Mouse (Mus musculus) thymus, postnatal 4 days (tissue): ENCODE data around the gene Slc43a1.
A peak's percentile ranks its signal among the peaks of the same experiment; 100 is the strongest.
"Not testable (repeated sequence)": the region's sequence is repeated elsewhere in the genome, so short reads cannot be mapped to it uniquely, and the experiment has no call there.

Experiments
- DNase-seq: peaks from one replicate; pipeline ENCODE4 v3.0.0; 2021

Gene Slc43a1

DNA sequence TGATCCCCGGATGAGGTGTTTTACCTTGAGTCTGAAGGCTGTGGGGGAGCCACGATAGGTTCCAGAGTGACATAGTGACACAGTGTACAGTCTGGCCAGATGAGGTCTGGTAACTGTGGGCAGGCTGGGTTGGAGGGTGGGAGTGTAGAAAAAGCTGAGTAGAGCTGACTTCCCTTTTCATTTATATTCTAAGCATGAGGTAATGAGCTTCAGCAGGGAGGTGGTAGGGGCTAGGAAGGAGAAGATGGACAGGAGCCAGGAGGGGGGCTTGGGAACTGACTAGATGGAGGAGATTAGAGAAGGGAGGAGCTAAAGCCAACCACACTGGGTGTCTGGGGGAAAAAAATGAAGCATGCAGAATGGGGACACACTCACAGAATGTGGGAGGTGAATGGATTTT lies 30.3 kb downstream of the Slc43a1 start:
- DNase-seq = no peak

GRCm38 (mm10) chr2:84870623-84871160 lies 32.0 kb downstream of the Slc43a1 start:
- DNase-seq = peak; percentile 67

GRCm38 (mm10) chr2:84872105-84872716 lies 33.6 kb downstream of the Slc43a1 start:
- peak; percentile 33 for DNase-seq

DNA sequence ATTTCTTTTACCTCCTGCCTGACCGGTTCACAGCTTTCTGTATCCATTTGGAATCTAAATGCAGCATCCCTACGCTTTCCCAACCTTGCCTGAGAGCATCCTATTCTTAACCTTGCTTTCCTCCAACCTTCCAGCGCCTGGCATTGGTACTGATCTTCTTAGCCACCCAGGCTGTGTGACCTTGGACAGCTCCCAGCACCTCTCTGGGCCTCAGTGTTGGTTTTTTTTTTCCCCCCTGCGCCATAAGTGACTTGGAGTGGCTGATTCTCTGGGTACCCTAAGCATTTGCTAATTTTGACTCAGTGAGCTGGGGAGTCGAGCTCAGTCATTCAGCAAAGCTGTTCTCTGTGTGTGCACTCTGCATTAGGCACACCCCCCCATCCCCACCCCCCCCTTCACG lies 37.2 kb downstream of the Slc43a1 start:
- DNase-seq = no peak

GRCm38 (mm10) chr2:84880590-84880989 lies 41.9 kb downstream of the Slc43a1 start:
- peak; percentile 12 for DNase-seq

GRCm38 (mm10) chr2:84882606-84883005 lies 44.0 kb downstream of the Slc43a1 start:
- DNase-seq = peak; percentile 14

DNA sequence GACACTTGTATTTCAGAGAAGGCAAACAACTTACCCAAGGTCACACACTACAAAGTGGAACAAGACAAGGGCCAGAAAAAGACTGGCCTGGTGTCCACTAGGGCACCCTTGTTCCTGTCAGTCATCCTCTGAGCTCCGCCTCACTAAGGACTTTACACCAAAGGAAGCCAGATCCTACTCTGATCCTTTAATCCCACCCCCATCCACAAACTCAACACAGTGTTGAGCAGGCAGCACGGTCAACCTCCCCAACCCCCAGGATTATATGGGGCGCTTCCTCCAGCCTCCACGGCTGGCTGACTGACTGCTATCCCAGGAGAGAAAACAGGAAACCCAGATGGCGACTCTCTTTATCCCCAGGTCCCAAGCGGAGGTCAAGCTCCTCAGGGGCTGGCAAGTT lies 44.4 kb downstream of the Slc43a1 start:
- peak; percentile 3 for DNase-seq

- DNase-seq = peak; percentile 2
Measured at GRCm38 (mm10) chr2:84883530-84883929, 44.9 kb downstream of the Slc43a1 start.

GRCm38 (mm10) chr2:84883942-84884341 lies 45.3 kb downstream of the Slc43a1 start:
- DNase-seq = peak; percentile 2

- DNase-seq = no peak
Measured at GRCm38 (mm10) chr2:84884611-84885010, 46.0 kb downstream of the Slc43a1 start.

DNA sequence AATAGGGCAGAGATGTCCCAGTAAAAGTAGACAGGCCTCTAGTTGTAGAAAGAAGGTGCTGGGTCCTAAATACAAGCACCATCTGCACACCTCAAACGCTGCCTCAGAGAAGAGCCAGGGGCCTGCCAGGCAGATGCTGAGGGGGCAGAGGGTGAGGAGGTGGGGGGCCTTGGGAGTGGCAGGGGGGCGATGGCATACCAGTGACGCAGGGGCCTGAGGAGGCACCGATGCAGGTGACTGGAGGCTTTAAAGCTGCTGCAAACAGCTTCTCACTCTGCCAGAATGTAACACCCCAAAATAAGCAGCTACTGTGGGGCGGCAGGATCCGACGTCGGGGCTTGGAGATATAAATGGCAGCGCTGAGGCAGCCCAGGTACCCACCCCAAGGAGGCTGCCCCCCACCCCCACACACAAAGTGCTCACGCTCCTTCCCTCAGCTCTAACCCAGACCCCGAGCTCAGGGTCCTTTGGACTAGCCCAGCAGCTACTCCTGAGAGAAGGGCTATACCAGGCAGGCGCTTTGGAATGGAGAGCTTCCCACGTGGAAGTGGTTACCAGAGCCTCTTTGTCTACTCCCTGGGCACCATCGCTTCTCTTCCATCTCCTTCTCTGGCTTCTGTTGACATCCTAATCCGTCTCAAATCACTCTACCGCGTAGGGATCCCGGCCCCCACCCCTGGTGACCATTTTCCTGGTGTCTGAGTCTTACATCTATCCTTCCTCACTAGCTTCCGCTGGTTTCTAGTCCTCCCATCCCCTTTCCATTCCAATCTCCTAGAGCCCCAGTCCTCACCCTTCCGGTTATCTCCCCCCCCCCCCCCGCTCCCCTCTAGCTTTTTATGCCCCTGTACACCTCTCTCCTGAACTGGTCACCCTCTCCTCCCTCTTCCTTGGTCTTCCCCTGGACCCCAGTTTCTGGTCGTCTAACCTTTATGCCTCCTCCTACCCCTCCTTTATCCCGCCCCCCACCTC lies 46.7 kb downstream of the Slc43a1 start:
- no peak for DNase-seq

DNA sequence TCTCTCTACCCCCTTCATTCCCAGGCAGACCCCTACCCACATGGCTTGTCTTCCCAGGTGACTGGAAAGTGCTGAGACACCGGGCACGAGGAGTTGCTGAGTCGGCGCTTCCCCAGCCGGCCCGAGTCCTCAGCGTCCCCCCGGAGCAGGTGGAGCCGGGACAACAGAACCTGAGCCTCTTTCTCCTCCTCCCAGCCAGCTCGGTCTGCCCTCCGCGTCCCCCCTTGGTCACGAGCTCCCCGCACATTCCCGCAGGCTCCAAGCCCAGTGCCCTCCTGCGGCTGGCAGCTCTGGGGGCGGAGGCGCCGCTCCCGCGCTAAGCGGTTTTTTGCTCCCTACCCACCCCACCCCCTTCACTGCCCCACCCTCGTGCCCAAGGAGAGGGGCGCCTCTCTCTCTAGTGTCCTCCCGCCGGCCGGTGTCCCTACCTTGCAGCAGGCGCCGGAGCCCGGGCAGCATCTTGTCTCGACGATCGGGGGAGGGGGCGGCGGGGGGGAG lies 47.6 kb downstream of the Slc43a1 start, which contains the start of gene Rtn4rl2:
TSS of gene Rtn4rl2 (minus strand) at position 477 of the 498 bp plus-strand sequence.
- peak; percentile 28 for DNase-seq

DNA sequence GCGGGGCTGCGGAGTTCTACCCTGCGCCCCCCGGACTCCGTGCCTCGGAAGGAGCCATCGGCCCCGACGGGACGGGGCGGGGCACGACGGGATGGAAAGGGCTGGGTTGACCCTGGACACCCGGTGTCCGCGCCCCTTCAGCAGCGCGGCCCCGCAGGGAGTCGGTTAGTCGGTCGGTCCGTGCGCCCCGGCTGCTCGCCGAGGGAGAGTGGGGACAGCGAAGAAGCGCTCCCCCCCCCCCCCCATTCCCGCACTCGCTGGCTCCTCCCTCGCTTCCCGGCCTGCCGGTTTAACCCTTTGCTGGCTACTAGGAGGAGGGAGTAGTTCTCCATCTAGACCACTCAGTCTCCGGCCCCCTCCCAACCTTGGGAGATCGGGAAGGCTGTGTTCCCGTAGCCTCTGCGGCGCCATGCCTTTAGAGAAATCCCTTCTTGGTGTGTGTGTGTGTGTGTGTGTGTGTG lies 48.2 kb downstream of the Slc43a1 start:
- DNase-seq = peak; percentile 29

DNA sequence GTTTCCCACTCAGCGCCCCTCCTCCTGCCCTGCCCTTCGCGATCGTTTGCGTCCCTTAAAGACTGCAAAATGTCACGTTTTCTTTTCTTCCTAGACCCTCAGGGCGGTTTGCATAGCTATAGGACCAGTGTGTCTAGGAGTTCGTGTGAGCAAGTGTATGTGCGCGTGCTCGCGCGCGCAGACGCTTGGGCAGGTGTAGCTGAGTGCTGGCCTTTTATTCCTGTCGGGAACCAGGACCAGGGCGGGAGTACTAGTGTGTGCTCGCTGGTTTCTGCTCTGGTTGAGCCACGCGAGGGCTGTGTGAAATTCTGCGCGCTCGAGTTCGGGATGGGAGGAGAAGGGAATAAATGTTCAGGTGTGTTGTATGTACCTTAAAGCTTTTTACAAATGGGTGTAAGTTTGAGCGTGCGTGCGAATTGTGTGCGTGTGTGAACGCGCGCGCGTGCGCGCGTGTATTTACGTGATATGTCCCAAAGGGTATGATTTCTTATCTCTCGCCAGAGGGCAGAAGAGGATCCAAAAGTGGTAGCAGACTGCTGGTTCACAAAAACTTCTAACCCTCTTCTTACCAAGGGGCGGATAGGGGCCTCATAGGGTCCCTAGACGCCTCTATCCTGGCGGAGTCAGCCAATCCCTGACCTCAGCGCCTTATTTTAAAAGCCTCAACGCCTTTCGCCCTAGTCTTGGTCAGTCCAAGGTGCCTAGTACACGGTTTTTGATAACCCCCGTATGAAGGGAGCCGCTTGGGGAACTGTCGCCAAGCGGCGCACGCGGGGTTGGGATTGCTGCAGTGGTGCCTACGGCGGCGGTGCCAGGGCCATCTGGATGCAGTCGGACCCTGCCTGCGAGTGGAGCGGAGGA lies 49.0 kb downstream of the Slc43a1 start:
- DNase-seq = peak; percentile 63

DNA sequence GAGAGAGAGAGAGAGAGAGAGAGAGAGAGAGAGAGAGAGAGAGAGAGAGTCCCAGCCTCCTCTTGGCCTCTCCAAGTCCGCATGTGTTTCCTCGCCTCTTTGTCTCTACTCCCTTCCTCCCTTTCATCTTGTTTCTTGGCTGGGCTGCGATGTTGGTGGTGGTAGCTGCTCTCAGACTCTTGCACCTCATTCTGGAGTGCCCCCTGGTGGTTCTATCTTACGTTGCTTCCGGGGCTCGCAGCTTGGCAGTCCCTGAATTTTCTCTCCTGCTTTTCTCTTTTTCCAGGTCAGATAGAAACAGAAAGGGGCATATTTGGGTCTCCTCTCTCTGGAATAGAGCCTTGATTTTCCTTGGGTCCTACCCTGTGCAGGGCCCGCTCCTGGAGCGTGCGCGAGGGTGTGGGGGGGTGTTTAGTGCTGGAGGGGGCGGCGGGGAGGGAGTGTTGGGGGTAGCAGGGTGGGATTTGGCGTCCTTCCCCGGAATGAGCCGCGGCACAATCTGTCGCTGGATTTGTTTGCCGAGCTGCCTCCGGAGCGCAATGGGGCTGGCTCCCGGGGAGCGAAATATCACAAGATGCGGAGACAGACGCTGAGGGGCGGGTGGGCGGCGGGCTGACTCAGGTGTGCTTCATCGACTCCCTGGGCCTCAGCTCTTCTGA lies 50.1 kb downstream of the Slc43a1 start:
- peak; percentile 85 for DNase-seq

DNA sequence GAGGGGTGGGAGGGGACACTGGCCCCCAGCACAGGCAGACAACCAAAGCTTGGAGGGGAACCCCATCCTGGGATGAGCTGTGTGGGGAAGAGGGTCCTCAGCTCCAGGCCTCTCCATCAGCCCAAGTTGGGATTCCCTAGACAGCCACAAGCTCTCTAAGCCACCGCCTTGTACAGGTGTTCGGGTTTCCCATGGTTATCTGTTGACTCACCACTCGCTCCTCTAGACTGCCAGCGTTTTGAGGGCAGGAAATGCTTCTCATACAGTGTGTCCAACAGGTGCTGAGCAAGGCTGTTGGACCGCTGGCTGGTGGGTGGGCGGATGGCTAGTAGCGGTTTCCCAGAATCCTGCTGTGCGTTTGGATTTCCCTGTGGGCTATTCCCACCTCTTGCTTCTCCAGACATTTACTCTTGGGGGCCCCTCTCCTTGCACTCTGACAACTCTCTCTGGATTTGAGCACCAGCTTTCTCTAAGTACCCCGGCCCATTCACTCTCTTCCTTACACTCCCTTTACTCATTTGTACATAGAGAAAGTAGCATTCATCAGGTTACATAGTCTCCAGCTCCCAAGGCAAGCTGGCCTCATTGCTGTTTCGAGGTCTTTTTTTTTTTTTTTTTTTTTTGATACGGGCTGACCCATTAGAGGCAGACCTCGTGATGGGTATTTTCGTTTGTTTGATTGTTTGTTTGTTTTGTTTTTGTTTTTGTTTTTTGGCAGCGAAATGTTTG lies 50.8 kb downstream of the Slc43a1 start:
- no peak for DNase-seq

DNA sequence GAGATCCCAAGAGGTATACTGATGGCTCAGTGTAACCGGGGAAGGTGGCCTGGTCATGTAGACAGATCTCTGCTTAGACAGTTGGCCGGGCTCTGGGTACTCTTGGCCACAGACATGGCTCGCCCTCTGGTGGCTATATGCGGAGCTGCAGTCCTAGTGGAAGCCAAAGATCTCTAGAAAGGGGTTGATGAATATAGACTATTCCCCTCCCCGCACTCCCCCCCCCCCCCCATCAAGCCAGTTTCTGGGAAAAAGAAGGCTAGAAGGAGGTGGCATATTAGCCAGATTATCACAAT lies 51.3 kb downstream of the Slc43a1 start:
- DNase-seq = peak; percentile 83

DNA sequence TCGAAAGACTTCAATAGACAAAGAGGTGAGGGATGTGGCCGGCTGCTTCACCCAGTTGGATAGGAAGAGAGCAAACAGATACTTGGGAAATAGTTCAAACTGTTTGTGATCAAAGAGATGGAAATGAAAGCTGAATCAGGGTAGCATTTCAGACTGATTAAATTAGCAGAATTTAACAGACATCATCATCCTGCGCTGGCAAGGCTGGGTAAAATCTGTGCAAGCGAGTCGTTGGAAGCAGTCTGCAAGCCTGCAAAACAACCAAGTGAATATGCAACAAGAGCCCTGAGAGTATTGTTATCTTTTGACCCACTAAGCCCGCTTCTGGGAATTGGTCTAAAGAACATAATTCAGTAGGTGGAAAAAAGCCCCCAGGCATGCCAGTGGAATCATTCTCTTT lies 54.7 kb downstream of the Slc43a1 start:
- no peak for DNase-seq

DNA sequence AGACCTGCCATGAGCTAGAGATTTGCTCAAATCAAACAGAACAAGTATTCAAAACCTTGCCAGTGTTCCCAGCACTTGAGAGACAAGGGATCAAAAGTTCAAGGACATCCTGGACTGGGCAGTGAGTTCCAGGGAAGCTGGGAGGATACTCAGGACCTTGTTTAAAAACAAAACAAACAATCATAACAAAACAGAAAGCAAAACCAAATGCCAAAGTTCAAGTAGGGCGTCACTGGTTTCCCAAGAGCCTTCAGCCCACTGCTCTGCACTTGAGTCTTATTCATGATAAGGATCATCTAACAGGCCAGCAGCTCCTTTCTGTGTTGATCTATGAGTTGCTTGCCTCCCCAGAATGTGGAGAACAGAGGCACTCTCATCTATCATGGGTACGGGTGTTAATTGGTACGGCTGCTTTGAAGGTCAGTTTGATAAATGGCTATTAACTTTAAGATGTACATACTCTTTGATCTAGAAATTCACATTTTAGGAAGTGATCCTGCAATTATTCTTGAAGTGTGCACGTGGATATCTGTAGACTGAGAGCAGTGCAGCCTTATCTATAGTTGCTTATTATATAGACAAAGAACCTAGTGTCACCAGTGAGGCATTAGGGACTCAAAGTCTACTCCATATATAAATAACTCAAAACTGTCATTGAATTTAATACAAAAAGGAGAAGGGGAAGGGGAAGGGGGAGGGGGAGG lies 57.0 kb downstream of the Slc43a1 start:
- no peak for DNase-seq

DNA sequence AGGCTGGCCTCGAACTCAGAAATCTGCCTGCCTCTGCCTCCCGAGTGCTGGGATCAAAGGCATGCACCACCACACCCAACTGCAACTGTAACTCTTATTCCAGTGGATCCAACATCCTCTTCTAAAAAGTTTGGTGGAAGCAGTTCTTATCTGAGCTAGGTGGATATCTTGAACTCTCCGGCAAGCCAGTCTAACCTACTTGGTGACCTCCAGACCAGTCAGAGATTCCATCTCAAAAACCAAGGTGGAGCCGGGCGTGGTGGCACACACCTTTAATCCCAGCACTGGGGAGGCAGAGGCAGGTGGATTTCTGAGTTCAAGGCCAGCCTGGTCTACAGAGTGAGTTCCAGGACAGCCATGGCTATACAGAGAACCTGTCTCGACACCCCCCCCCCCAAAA lies 58.0 kb downstream of the Slc43a1 start:
- DNase-seq = not testable (repeated sequence)

- DNase-seq = no peak
Measured at GRCm38 (mm10) chr2:84912722-84913121, 74.1 kb downstream of the Slc43a1 start.
